Mouse (Mus musculus): ENCODE measurements around the gene Osbpl10. TPM values are rescaled to one million over a fixed set of nuclear protein-coding genes. Genes with fewer than 3 reads are reported as not detected.

Gene Osbpl10
- polyA plus RNA-seq, 1 experiment from 2014 or later = 1.6 TPM

DNA sequence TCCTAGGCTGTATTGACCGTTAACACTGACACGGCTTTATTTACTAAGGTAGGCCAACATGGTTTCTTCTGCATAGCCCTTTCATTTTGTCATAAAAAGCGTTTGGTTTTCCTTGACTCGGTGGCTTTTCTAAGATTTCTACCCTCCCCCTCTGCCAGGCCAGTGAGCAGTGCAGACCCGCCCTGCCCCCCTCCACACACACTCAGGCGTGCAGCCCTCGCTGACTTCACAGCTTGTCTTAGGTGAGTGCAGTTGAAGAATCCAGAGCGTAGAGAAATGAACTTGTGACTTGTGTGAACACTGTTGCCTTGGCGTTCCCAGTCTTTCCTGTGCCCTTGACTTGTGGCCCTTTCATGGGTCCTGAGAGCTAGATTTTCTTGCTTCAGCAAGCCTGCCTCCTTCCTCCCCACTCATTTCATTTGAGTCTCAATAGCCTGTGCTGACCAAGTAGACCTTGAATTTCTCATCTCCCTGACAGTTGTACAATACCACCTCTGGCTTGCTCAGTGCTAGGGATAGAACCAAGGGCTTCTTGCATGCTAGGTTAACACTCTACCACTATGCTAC, 212.1 kb downstream of the Osbpl10 start:
- DNase-seq (ENCODE audit: low spot score) (no peak), ATAC-seq (replicated peaks; ENCODE audit: low FRiP score, low TSS enrichment, low read depth) (no peak)
- Histone ChIP-seq H3K9ac (ENCODE audit: low read length) (no peak overlapping the region), H3K27ac (ENCODE audit: low read depth) (no peak overlapping the region), H3K4me2 (ENCODE audit: low read length) (no peak overlapping the region), H3K4me1 (replicated peaks; ENCODE audit: control insufficient read depth, insufficient read depth, low read length) (peaks cover 14% of the 10 kb centered on the region; the same call in 1 of the 2 replicates), H3K36me3 (ENCODE audit: control insufficient read depth, insufficient read depth, low read length) (no peaks in the 10 kb centered on the region), H3K9me3 (ENCODE audit: control insufficient read depth, low read length) (no peaks in the 10 kb centered on the region), H3K27me3 (replicated peaks; ENCODE audit: control insufficient read depth, insufficient read depth, low read length) (no peaks in the 10 kb centered on the region), H3K4me3 (ENCODE audit: low read depth, low read length) (no peak overlapping the region)
- 47% methylated on average over 9 of the region's 9 CpGs for WGBS

- DNase-seq (ENCODE audit: low spot score) = no peak
- H3K27me3 ChIP-seq (replicated peaks; ENCODE audit: control insufficient read depth, insufficient read depth, low read length) = no peaks in the 10 kb centered on the region
- ATAC-seq (replicated peaks; ENCODE audit: low FRiP score, low TSS enrichment, low read depth) = no peak
- no peak overlapping the region for H3K9ac ChIP-seq (ENCODE audit: low read length)
- no peaks in the 10 kb centered on the region for H3K9me3 ChIP-seq (ENCODE audit: control insufficient read depth, low read length)
- 78% methylated on average over 3 of the region's 3 CpGs for WGBS
- H3K4me2 ChIP-seq (ENCODE audit: low read length) = no peak overlapping the region
- H3K4me3 ChIP-seq (ENCODE audit: low read depth, low read length) = no peak overlapping the region
- H3K4me1 ChIP-seq (replicated peaks; ENCODE audit: control insufficient read depth, insufficient read depth, low read length) = peaks cover 9% of the 10 kb centered on the region; the same call in 1 of the 2 replicates
- no peaks in the 10 kb centered on the region for H3K36me3 ChIP-seq (ENCODE audit: control insufficient read depth, insufficient read depth, low read length)
- H3K27ac ChIP-seq (ENCODE audit: low read depth) = no peak overlapping the region
Measured at GRCm38 (mm10) chr9:115192890-115193289, 214.5 kb downstream of the Osbpl10 start.

GRCm38 (mm10) chr9:115197082-115197481, 218.7 kb downstream of the Osbpl10 start:
- ATAC-seq (replicated peaks; ENCODE audit: low FRiP score, low TSS enrichment, low read depth) = no peak
- no peaks in the 10 kb centered on the region for H3K4me1 ChIP-seq (replicated peaks; ENCODE audit: control insufficient read depth, insufficient read depth, low read length)
- WGBS = 72% methylated on average over 7 of the region's 7 CpGs
- H3K9me3 ChIP-seq (ENCODE audit: control insufficient read depth, low read length) = no peaks in the 10 kb centered on the region
- H3K9ac ChIP-seq (ENCODE audit: low read length) = no peak overlapping the region
- no peak overlapping the region for H3K27ac ChIP-seq (ENCODE audit: low read depth)
- H3K27me3 ChIP-seq (replicated peaks; ENCODE audit: control insufficient read depth, insufficient read depth, low read length) = no peaks in the 10 kb centered on the region
- no peak overlapping the region for H3K4me3 ChIP-seq (ENCODE audit: low read depth, low read length)
- no peak for DNase-seq (ENCODE audit: low spot score)
- H3K4me2 ChIP-seq (ENCODE audit: low read length) = no peak overlapping the region
- H3K36me3 ChIP-seq (ENCODE audit: control insufficient read depth, insufficient read depth, low read length) = no peaks in the 10 kb centered on the region

DNA sequence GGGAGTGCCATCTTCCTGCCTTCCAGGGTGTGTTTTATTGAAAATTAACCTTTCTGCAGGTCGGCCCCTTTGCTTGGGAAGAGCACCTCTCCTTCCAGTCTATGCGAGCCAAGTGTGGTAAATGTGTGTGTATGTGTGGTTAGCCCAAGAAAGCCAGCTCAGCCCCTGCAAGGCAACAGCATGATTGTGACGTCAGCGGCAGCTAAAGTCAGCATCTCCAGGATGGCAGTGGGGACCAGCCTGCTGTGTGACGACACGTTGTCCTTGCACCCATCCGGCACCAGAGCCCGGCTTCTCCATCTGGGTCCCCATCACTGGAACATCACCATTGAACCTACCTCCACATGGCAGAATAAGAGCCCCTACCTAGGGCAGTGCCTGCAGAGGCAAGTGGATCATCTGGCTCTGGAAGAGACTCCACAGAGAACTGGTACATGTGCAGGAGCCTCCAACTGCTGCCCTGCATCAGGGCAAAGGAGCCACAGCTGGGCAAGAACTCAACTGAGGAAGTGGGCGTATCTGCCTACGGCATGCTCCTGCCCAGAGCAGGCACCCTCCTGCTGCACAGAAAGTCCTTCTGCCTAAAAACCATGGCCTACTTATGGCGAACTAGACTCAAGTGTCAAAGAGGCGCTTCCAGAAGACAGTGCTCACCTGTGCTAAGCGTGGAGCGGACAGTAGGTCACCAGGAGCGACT, 221.9 kb downstream of the Osbpl10 start:
- Histone ChIP-seq H3K36me3 (ENCODE audit: control insufficient read depth, insufficient read depth, low read length) (no peaks in the 10 kb centered on the region), H3K9me3 (ENCODE audit: control insufficient read depth, low read length) (no peaks in the 10 kb centered on the region), H3K4me1 (replicated peaks; ENCODE audit: control insufficient read depth, insufficient read depth, low read length) (no peaks in the 10 kb centered on the region), H3K4me3 (ENCODE audit: low read depth, low read length) (no peak overlapping the region), H3K27ac (ENCODE audit: low read depth) (no peak overlapping the region), H3K4me2 (ENCODE audit: low read length) (no peak overlapping the region), H3K9ac (ENCODE audit: low read length) (no peak overlapping the region), H3K27me3 (replicated peaks; ENCODE audit: control insufficient read depth, insufficient read depth, low read length) (no peaks in the 10 kb centered on the region)
- WGBS = 94% methylated on average over 15 of the region's 15 CpGs
- ATAC-seq (replicated peaks; ENCODE audit: low FRiP score, low TSS enrichment, low read depth) (no peak), DNase-seq (ENCODE audit: low spot score) (no peak)

DNA sequence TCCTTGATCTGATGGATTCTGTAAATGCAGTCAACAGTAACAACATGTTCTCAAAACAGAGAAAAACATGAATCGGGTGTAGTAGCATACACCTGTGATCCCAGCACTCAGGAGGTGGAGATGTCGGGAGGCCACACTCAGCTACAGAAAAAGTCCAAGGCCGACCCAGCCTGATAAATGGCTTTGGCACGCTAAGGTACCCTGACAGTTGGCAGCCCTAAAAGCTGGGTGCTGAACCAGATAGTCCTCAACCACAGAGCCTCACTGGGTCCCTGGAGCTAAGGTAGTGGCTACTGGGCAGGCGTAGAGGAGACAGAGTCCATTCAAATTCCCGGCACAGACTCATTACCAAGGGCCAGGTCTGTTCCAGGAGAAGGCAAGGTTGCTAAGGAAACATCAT, 222.9 kb downstream of the Osbpl10 start:
- Histone ChIP-seq H3K9me3 (ENCODE audit: control insufficient read depth, low read length) (no peaks in the 10 kb centered on the region), H3K4me1 (replicated peaks; ENCODE audit: control insufficient read depth, insufficient read depth, low read length) (peaks cover 9% of the 10 kb centered on the region), H3K4me2 (ENCODE audit: low read length) (no peak overlapping the region), H3K27me3 (replicated peaks; ENCODE audit: control insufficient read depth, insufficient read depth, low read length) (no peaks in the 10 kb centered on the region), H3K36me3 (ENCODE audit: control insufficient read depth, insufficient read depth, low read length) (no peaks in the 10 kb centered on the region), H3K4me3 (ENCODE audit: low read depth, low read length) (no peak overlapping the region), H3K27ac (ENCODE audit: low read depth) (no peak overlapping the region), H3K9ac (ENCODE audit: low read length) (no peak overlapping the region)
- DNase-seq (ENCODE audit: low spot score) (no peak), ATAC-seq (replicated peaks; ENCODE audit: low FRiP score, low TSS enrichment, low read depth) (no peak)
- 88% methylated on average over 6 of the region's 6 CpGs for WGBS

GRCm38 (mm10) chr9:115203136-115203535, 224.8 kb downstream of the Osbpl10 start:
- Histone ChIP-seq H3K9me3 (ENCODE audit: control insufficient read depth, low read length) (no peaks in the 10 kb centered on the region), H3K27ac (ENCODE audit: low read depth) (no peak overlapping the region), H3K36me3 (ENCODE audit: control insufficient read depth, insufficient read depth, low read length) (no peaks in the 10 kb centered on the region), H3K9ac (ENCODE audit: low read length) (no peak overlapping the region), H3K4me3 (ENCODE audit: low read depth, low read length) (no peak overlapping the region), H3K4me2 (ENCODE audit: low read length) (no peak overlapping the region), H3K27me3 (replicated peaks; ENCODE audit: control insufficient read depth, insufficient read depth, low read length) (no peaks in the 10 kb centered on the region), H3K4me1 (replicated peaks; ENCODE audit: control insufficient read depth, insufficient read depth, low read length) (peaks cover 11% of the 10 kb centered on the region)
- WGBS = 60% methylated on average over 6 of the region's 6 CpGs
- DNase-seq (ENCODE audit: low spot score) (no peak), ATAC-seq (replicated peaks; ENCODE audit: low FRiP score, low TSS enrichment, low read depth) (no peak)

DNA sequence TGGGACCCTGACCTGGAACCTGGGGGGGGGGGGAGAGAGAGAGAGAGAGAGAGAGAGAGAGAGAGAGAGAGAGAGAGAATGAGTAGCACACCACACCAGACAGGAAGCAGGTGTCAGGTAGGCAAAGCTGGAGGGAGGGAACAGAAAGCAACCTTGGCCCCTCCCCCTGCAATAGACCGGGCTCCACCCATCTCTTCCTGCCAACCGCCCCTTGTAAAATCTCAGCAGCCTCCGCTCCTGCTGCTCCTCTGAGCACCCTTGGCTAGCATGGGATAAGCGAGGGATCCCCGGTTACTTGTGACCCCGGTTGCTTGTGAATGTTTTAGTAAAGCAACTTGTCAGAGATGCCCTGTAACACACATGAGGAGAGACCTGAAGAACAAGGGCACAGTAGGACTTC, 227.1 kb downstream of the Osbpl10 start:
- H3K4me2 ChIP-seq (ENCODE audit: low read length) = peak overlapping the region; percentile 34; the same call in 1 of the 2 replicates
- no peaks in the 10 kb centered on the region for H3K36me3 ChIP-seq (ENCODE audit: control insufficient read depth, insufficient read depth, low read length)
- ATAC-seq (replicated peaks; ENCODE audit: low FRiP score, low TSS enrichment, low read depth) (peak; percentile 57; the same call in 1 of the 2 replicates), DNase-seq (ENCODE audit: low spot score) (peak; percentile 67)
- H3K9ac ChIP-seq (ENCODE audit: low read length) = no peak overlapping the region
- H3K4me3 ChIP-seq (ENCODE audit: low read depth, low read length) = no peak overlapping the region
- H3K27ac ChIP-seq (ENCODE audit: low read depth) = no peak overlapping the region
- no peaks in the 10 kb centered on the region for H3K9me3 ChIP-seq (ENCODE audit: control insufficient read depth, low read length)
- 4% methylated on average over 6 of the region's 6 CpGs for WGBS
- peaks cover 11% of the 10 kb centered on the region for H3K4me1 ChIP-seq (replicated peaks; ENCODE audit: control insufficient read depth, insufficient read depth, low read length)
- H3K27me3 ChIP-seq (replicated peaks; ENCODE audit: control insufficient read depth, insufficient read depth, low read length) = no peaks in the 10 kb centered on the region

DNA sequence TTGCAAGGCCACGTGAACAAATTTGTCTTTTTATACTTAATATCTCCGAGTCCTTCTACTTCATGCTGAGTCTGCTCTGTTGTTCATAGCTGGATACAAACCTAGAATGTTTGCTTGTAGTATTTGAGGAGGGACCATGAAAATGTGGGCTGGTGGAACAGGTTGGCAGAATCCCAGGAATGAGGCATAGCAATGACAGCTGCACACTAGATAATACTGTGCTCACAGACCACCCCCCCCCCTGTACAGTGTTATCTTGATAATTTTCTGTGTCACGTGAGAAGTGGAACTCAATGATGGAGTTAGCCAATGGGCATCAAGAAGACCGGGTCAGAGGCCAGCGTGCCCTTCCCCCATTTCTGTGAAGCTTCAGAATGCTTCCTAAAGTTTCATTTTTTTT, 227.8 kb downstream of the Osbpl10 start:
- H3K4me2 ChIP-seq (ENCODE audit: low read length) = no peak overlapping the region
- ATAC-seq (replicated peaks; ENCODE audit: low FRiP score, low TSS enrichment, low read depth) (no peak; the same call in 1 of the 2 replicates), DNase-seq (ENCODE audit: low spot score) (no peak)
- H3K27ac ChIP-seq (ENCODE audit: low read depth) = no peak overlapping the region
- no peaks in the 10 kb centered on the region for H3K9me3 ChIP-seq (ENCODE audit: control insufficient read depth, low read length)
- peaks cover 11% of the 10 kb centered on the region for H3K4me1 ChIP-seq (replicated peaks; ENCODE audit: control insufficient read depth, insufficient read depth, low read length)
- no peak overlapping the region for H3K9ac ChIP-seq (ENCODE audit: low read length)
- no peaks in the 10 kb centered on the region for H3K27me3 ChIP-seq (replicated peaks; ENCODE audit: control insufficient read depth, insufficient read depth, low read length)
- no peaks in the 10 kb centered on the region for H3K36me3 ChIP-seq (ENCODE audit: control insufficient read depth, insufficient read depth, low read length)
- WGBS = 44% methylated on average over 5 of the region's 5 CpGs
- no peak overlapping the region for H3K4me3 ChIP-seq (ENCODE audit: low read depth, low read length)

DNA sequence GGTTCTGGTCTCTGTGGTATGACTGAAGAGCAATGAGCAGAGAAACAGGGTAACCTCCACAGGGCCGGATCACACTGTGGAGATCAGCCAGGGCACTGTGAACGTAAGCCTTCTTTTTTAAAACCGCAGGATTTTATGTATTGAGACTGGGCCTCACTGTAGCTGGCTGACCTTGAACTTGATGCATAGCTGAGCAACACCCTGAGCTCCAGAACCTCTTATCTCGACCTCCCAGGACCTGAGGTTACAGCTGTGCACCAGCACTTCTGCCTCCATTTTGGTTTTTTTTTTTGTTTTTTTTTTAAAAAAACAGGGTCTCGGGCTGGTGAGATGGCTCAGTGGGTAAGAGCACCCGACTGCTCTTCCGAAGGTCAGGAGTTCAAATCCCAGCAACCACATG, 231.4 kb downstream of the Osbpl10 start:
- H3K4me3 ChIP-seq (ENCODE audit: low read depth, low read length) = no peak overlapping the region
- no peak overlapping the region for H3K27ac ChIP-seq (ENCODE audit: low read depth)
- peaks cover 11% of the 10 kb centered on the region for H3K4me1 ChIP-seq (replicated peaks; ENCODE audit: control insufficient read depth, insufficient read depth, low read length)
- no peak overlapping the region for H3K9ac ChIP-seq (ENCODE audit: low read length)
- no peaks in the 10 kb centered on the region for H3K36me3 ChIP-seq (ENCODE audit: control insufficient read depth, insufficient read depth, low read length)
- H3K9me3 ChIP-seq (ENCODE audit: control insufficient read depth, low read length) = peaks cover 4% of the 10 kb centered on the region; the same call in 1 of the 2 replicates
- 79% methylated on average over 7 of the region's 7 CpGs for WGBS
- no peak overlapping the region for H3K4me2 ChIP-seq (ENCODE audit: low read length)
- ATAC-seq (replicated peaks; ENCODE audit: low FRiP score, low TSS enrichment, low read depth) (no peak), DNase-seq (ENCODE audit: low spot score) (no peak)
- H3K27me3 ChIP-seq (replicated peaks; ENCODE audit: control insufficient read depth, insufficient read depth, low read length) = no peaks in the 10 kb centered on the region
